Mouse (Mus musculus) retina, embryonic 14.5 days (tissue): ENCODE results near the gene Hipk2.

Experiments used
- DNase-seq: peaks from one replicate; pipeline ENCODE4 v3.0.0-alpha.2; 2015; ENCODE audit warnings: low spot score

Gene Hipk2

GRCm38 (mm10) chr6:38752495-38752894, 123.5 kb downstream of the Hipk2 start:
- DNase-seq: no peak

- DNase-seq: no peak
Measured at GRCm38 (mm10) chr6:38748037-38748436, 127.9 kb downstream of the Hipk2 start.

- DNase-seq: no peak
Measured at GRCm38 (mm10) chr6:38743351-38743750, 132.6 kb downstream of the Hipk2 start.

GRCm38 (mm10) chr6:38742441-38742840, 133.5 kb downstream of the Hipk2 start:
- no peak for DNase-seq

- no peak for DNase-seq
Measured at GRCm38 (mm10) chr6:38741024-38741423, 134.9 kb downstream of the Hipk2 start.

- DNase-seq: no peak
Measured at GRCm38 (mm10) chr6:38739266-38739665, 136.7 kb downstream of the Hipk2 start.

GRCm38 (mm10) chr6:38737763-38738162, 138.2 kb downstream of the Hipk2 start:
- DNase-seq: peak; percentile 60

- peak; percentile 91 for DNase-seq
Measured at GRCm38 (mm10) chr6:38736240-38736639, 139.7 kb downstream of the Hipk2 start.

GRCm38 (mm10) chr6:38732681-38733080, 143.3 kb downstream of the Hipk2 start:
- DNase-seq: no peak

- DNase-seq: no peak
Measured at GRCm38 (mm10) chr6:38730169-38731146, 145.5 kb downstream of the Hipk2 start.

- no peak for DNase-seq
Measured at GRCm38 (mm10) chr6:38725515-38725914, 150.4 kb downstream of the Hipk2 start.

- DNase-seq: peak; percentile 42
Measured at GRCm38 (mm10) chr6:38721361-38721760, 154.6 kb downstream of the Hipk2 start.

- peak; percentile 64 for DNase-seq
Measured at GRCm38 (mm10) chr6:38719229-38719628, 156.7 kb downstream of the Hipk2 start.

- DNase-seq: no peak
Measured at GRCm38 (mm10) chr6:38718625-38719024, 157.3 kb downstream of the Hipk2 start.

- no peak for DNase-seq
Measured at GRCm38 (mm10) chr6:38715881-38716280, 160.1 kb downstream of the Hipk2 start.

- peak; percentile 52 for DNase-seq
Measured at GRCm38 (mm10) chr6:38713957-38714898, 161.7 kb downstream of the Hipk2 start.

- DNase-seq: no peak
Measured at GRCm38 (mm10) chr6:38710449-38710848, 165.5 kb downstream of the Hipk2 start.

GRCm38 (mm10) chr6:38704264-38704984, 171.5 kb downstream of the Hipk2 start:
- no peak for DNase-seq

- no peak for DNase-seq
Measured at GRCm38 (mm10) chr6:38703526-38703925, 172.4 kb downstream of the Hipk2 start.

- no peak for DNase-seq
Measured at GRCm38 (mm10) chr6:38702810-38703399, 173.1 kb downstream of the Hipk2 start.

- DNase-seq: no peak
Measured at GRCm38 (mm10) chr6:38701421-38701820, 174.5 kb downstream of the Hipk2 start.
